18 mouse cellular contexts compared by ENCODE assay signal in the genomic region with DNA sequence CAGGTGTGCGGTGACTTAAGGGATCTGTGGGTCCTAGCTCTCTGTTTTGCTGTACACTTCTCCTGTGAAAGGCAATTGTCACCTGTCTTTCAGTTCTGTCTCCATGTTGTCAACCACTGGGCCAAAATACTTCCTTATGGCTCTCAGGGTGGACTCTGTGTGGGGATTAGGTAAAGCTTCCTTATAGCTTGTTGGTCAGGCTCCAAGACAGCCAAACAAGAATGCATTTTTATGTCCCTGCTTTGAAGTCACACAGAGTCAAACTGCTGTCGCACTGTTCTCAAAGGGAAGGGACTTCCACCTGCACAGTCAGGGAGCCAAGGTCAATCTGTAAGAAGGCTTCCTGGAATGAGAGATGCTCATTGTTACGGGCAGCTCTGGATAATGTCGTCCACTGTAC. TPM values are rescaled to one million over a fixed set of nuclear protein-coding genes. Genes with fewer than 3 reads are reported as not detected.
A peak's percentile ranks its signal among the peaks of the same experiment; 100 is the strongest.
DNase-seq lines count a peak whose midpoint lies in the region; ATAC-seq and TF ChIP-seq lines count a peak whose summit lies in the region.
"Had no signal": no experiment of that assay in that cellular context is flagged by ENCODE, and none has a peak within 500 bp of the region (broad histone marks: within the 10 kb centered on the region; RNA-seq: fewer than 3 reads in every experiment).

No protein-coding gene starts in this region.

- TF ChIP-seq CTCF in small intestine, adult 2 months (IDR thresholded peaks at IDR 0.05; ENCODE audit: extremely low read depth, insufficient read length, insufficient replicate concordance, low read depth, low read length), result no peak

- H3K4me2 ChIP-seq in hindbrain, embryonic 11.5 days (replicated peaks; ENCODE audit: low read depth, low read length), result no peak overlapping the region
- H3K4me2 ChIP-seq in midbrain, embryonic 15.5 days, result no peak overlapping the region
- H3K4me2 ChIP-seq in midbrain, embryonic 11.5 days, result no peak overlapping the region
- no peak overlapping the region for H3K4me2 ChIP-seq in hindbrain, embryonic 16.5 days (ENCODE audit: low read length)

- no peak overlapping the region for H3K9ac ChIP-seq in hindbrain, embryonic 11.5 days (ENCODE audit: low read depth, low read length)
- H3K9ac ChIP-seq in midbrain, embryonic 15.5 days, result no peak overlapping the region
- H3K9ac ChIP-seq in midbrain, embryonic 11.5 days (ENCODE audit: low read length), result no peak overlapping the region
- H3K9ac ChIP-seq in hindbrain, embryonic 16.5 days (ENCODE audit: low read depth, low read length), result no peak overlapping the region

- H3K4me3 ChIP-seq in hindbrain, embryonic 10.5 days, result no peak overlapping the region
- no peak overlapping the region for H3K4me3 ChIP-seq in hindbrain, embryonic 11.5 days (ENCODE audit: low read depth, low read length)
- no peak overlapping the region for H3K4me3 ChIP-seq in midbrain, embryonic 15.5 days
- no peak overlapping the region for H3K4me3 ChIP-seq in midbrain, embryonic 11.5 days (ENCODE audit: low read depth, low read length)
- H3K4me3 ChIP-seq in hindbrain, embryonic 16.5 days (ENCODE audit: low read length), result no peak overlapping the region
- H3K4me3 ChIP-seq in small intestine, adult 2 months (ENCODE audit: low read depth, low read length), result no peak overlapping the region

- no peaks in the 10 kb centered on the region for H3K36me3 ChIP-seq in hindbrain, embryonic 10.5 days
- H3K36me3 ChIP-seq in hindbrain, embryonic 11.5 days (ENCODE audit: control insufficient read depth, insufficient read depth, low read length), result no peaks in the 10 kb centered on the region
- H3K36me3 ChIP-seq in midbrain, embryonic 15.5 days (replicated peaks), result no peaks in the 10 kb centered on the region
- no peaks in the 10 kb centered on the region for H3K36me3 ChIP-seq in midbrain, embryonic 11.5 days (ENCODE audit: control insufficient read depth, insufficient read depth, low read length)
- no peaks in the 10 kb centered on the region for H3K36me3 ChIP-seq in hindbrain, embryonic 16.5 days (ENCODE audit: control insufficient read depth, insufficient read depth, low read length)
- H3K36me3 ChIP-seq in small intestine, adult 2 months (ENCODE audit: control insufficient read depth, insufficient read depth, low read length), result no peaks in the 10 kb centered on the region
- H3K36me3 ChIP-seq: embryonic facial prominence, embryonic 13.5 days; G1E; limb, embryonic 10.5 days; liver, embryonic 12.5 days had no signal

- peaks cover 6% of the 10 kb centered on the region; the same call in 1 of the 2 replicates for H3K27me3 ChIP-seq in hindbrain, embryonic 10.5 days (ENCODE audit: insufficient read depth, poor library complexity, severe bottlenecking)
- H3K27me3 ChIP-seq in hindbrain, embryonic 11.5 days (ENCODE audit: control insufficient read depth, insufficient read depth, low read length), result no peaks in the 10 kb centered on the region
- H3K27me3 ChIP-seq in midbrain, embryonic 15.5 days (replicated peaks), result no peaks in the 10 kb centered on the region
- no peaks in the 10 kb centered on the region for H3K27me3 ChIP-seq in midbrain, embryonic 11.5 days (ENCODE audit: control insufficient read depth, insufficient read depth, low read length)
- H3K27me3 ChIP-seq in hindbrain, embryonic 16.5 days (replicated peaks; ENCODE audit: control insufficient read depth, insufficient read depth, low read length), result no peaks in the 10 kb centered on the region
- H3K27me3 ChIP-seq in small intestine, adult 2 months (ENCODE audit: control insufficient read depth, insufficient read depth, low read length), result no peaks in the 10 kb centered on the region
- H3K27me3 ChIP-seq: embryonic facial prominence, embryonic 13.5 days had no signal

- H3K9me3 ChIP-seq in hindbrain, embryonic 10.5 days, result no peaks in the 10 kb centered on the region
- no peaks in the 10 kb centered on the region for H3K9me3 ChIP-seq in hindbrain, embryonic 11.5 days (ENCODE audit: control insufficient read depth, low read length)
- H3K9me3 ChIP-seq in midbrain, embryonic 15.5 days, result no peaks in the 10 kb centered on the region
- no peaks in the 10 kb centered on the region for H3K9me3 ChIP-seq in midbrain, embryonic 11.5 days (ENCODE audit: control insufficient read depth, low read length)
- no peaks in the 10 kb centered on the region for H3K9me3 ChIP-seq in hindbrain, embryonic 16.5 days (ENCODE audit: control insufficient read depth, low read length)
- H3K9me3 ChIP-seq: embryonic facial prominence, embryonic 13.5 days; G1E; limb, embryonic 10.5 days; liver, embryonic 12.5 days had no signal

- peaks cover 31% of the 10 kb centered on the region for H3K4me1 ChIP-seq in hindbrain, embryonic 10.5 days (replicated peaks)
- 0 out of 2 replicates have a peak, but pooled peaks cover 6% of the 10 kb centered on the region for H3K4me1 ChIP-seq in hindbrain, embryonic 11.5 days (replicated peaks; ENCODE audit: control insufficient read depth, insufficient read depth, low read length)
- peaks cover 27% of the 10 kb centered on the region for H3K4me1 ChIP-seq in midbrain, embryonic 15.5 days
- peaks cover 5% of the 10 kb centered on the region; the same call in 1 of the 2 replicates for H3K4me1 ChIP-seq in midbrain, embryonic 11.5 days (ENCODE audit: control insufficient read depth, insufficient read depth, low read length)
- H3K4me1 ChIP-seq in hindbrain, embryonic 16.5 days (ENCODE audit: control insufficient read depth, insufficient read depth, low read depth, low read length), result peaks cover 20% of the 10 kb centered on the region
- H3K4me1 ChIP-seq in small intestine, adult 2 months (ENCODE audit: control insufficient read depth, insufficient read depth, insufficient read length, low read length), result peaks cover 45% of the 10 kb centered on the region

- H3K27ac ChIP-seq in hindbrain, embryonic 10.5 days, result 0 out of 2 replicates have a peak overlapping the region, but pooled peaks have one; percentile 80
- H3K27ac ChIP-seq in hindbrain, embryonic 11.5 days (ENCODE audit: low read depth, low read length), result no peak overlapping the region
- H3K27ac ChIP-seq in midbrain, embryonic 15.5 days, result peak overlapping the region; percentile 26; the same call in 1 of the 2 replicates
- H3K27ac ChIP-seq in midbrain, embryonic 11.5 days (ENCODE audit: low read depth, low read length), result no peak overlapping the region
- peak overlapping the region; percentile 2; the same call in 1 of the 2 replicates for H3K27ac ChIP-seq in hindbrain, embryonic 16.5 days (ENCODE audit: low read depth, low read length)
- H3K27ac ChIP-seq in small intestine, adult 2 months (ENCODE audit: insufficient read depth, low read depth, low read length), result peak overlapping the region; percentile 99
- H3K27ac ChIP-seq: embryonic facial prominence, embryonic 13.5 days; liver, embryonic 12.5 days had no signal

- ATAC-seq in hindbrain, embryonic 11.5 days (ENCODE audit: low FRiP score), result no peak
- no peak for ATAC-seq in midbrain, embryonic 15.5 days (replicated peaks)
- ATAC-seq in midbrain, embryonic 11.5 days (ENCODE audit: low FRiP score), result no peak
- no peak for ATAC-seq in hindbrain, embryonic 16.5 days
- ATAC-seq: liver, embryonic 12.5 days had no signal

- TF ChIP-seq POLR2A in small intestine, adult 2 months (IDR thresholded peaks at IDR 0.05; ENCODE audit: low read depth, low read length), result no peak

- WGBS in hindbrain, embryonic 10.5 days, result 81% methylated on average over 4 of the region's 4 CpGs
- WGBS in hindbrain, embryonic 11.5 days, result 81% methylated on average over 4 of the region's 4 CpGs
- 74% methylated on average over 4 of the region's 4 CpGs for WGBS in midbrain, embryonic 15.5 days
- 75% methylated on average over 4 of the region's 4 CpGs for WGBS in midbrain, embryonic 11.5 days
- 76% methylated on average over 4 of the region's 4 CpGs for WGBS in hindbrain, embryonic 16.5 days
- 25% methylated on average over 4 of the region's 4 CpGs for WGBS in small intestine, adult 2 months

- DNase-seq in hindbrain, embryonic 10.5 days (ENCODE audit: low spot score), result no peak
- DNase-seq in hindbrain, embryonic 11.5 days (ENCODE audit: low spot score), result no peak
- no peak for DNase-seq in midbrain, embryonic 11.5 days (ENCODE audit: low spot score, missing footprints)
- no peak for DNase-seq in lung, adult 18-20 months
- DNase-seq: adrenal gland, postnatal 10 days; cerebellum, adult 18-20 months; gastrocnemius, postnatal 10 days; heart, postnatal 4 days; kidney, postnatal 36 days; layer of hippocampus, postnatal 36 days; thymus, adult 18-20 months had no signal

RNA-seq across cellular contexts. Expression of gene Tgm2, which starts 31.9 kb away (rescaled TPM):
- 7.5 and 10.2 TPM in 2 replicates for polyA plus RNA-seq in hindbrain, embryonic 10.5 days (2016; fragmentation: Nextera tagmentation; extraction: Ambion mirVana)
- polyA plus RNA-seq in hindbrain, embryonic 11.5 days (2014; fragmentation: Nextera tagmentation; extraction: Ambion mirVana), result 4.2 and 4.3 TPM in 2 replicates
- polyA plus RNA-seq in midbrain, embryonic 15.5 days (2015; fragmentation: Nextera tagmentation; extraction: Ambion mirVana), result 10.1 and 12.4 TPM in 2 replicates
- 5.8 and 6.5 TPM in 2 replicates for polyA plus RNA-seq in midbrain, embryonic 11.5 days (2014; fragmentation: Nextera tagmentation; extraction: Ambion mirVana)
- 7.9 and 11.4 TPM in 2 replicates for polyA plus RNA-seq in hindbrain, embryonic 16.5 days (2015; fragmentation: Nextera tagmentation; extraction: Ambion mirVana)
- polyA plus RNA-seq in small intestine, adult 2 months (2012; rRNA removed), result 89.6 and 93.0 TPM in 2 replicates

RNA-seq across cellular contexts. Expression of gene D630003M21Rik, which starts 50.9 kb away (rescaled TPM):
- polyA plus RNA-seq in hindbrain, embryonic 10.5 days (2016; fragmentation: Nextera tagmentation; extraction: Ambion mirVana), result 3.7 and 4.9 TPM in 2 replicates
- 1.9 and 2.3 TPM in 2 replicates for polyA plus RNA-seq in hindbrain, embryonic 11.5 days (2014; fragmentation: Nextera tagmentation; extraction: Ambion mirVana)
- 1.6 TPM in 2 replicates for polyA plus RNA-seq in midbrain, embryonic 15.5 days (2015; fragmentation: Nextera tagmentation; extraction: Ambion mirVana)
- 0.92 and 0.94 TPM in 2 replicates for polyA plus RNA-seq in midbrain, embryonic 11.5 days (2014; fragmentation: Nextera tagmentation; extraction: Ambion mirVana)
- polyA plus RNA-seq in hindbrain, embryonic 16.5 days (2015; fragmentation: Nextera tagmentation; extraction: Ambion mirVana), result 1.9 and 2.1 TPM in 2 replicates
- polyA plus RNA-seq in small intestine, adult 2 months (2012; rRNA removed), result 1.1 and 1.7 TPM in 2 replicates
- polyA plus RNA-seq: G1E had no signal

Comparison
In these comparisons a context has a peak if more than half of its experiments do, and no peak if none do; other contexts are left out.
1. H3K27ac ChIP-seq: peak in hindbrain, embryonic 10.5 days (single experiment), midbrain, embryonic 15.5 days (single experiment), hindbrain, embryonic 16.5 days (single experiment) and small intestine, adult 2 months (single experiment); none in hindbrain, embryonic 11.5 days (single experiment) and midbrain, embryonic 11.5 days (single experiment).